ENCODE assay signal across 9 mouse cellular contexts in the genomic region with DNA sequence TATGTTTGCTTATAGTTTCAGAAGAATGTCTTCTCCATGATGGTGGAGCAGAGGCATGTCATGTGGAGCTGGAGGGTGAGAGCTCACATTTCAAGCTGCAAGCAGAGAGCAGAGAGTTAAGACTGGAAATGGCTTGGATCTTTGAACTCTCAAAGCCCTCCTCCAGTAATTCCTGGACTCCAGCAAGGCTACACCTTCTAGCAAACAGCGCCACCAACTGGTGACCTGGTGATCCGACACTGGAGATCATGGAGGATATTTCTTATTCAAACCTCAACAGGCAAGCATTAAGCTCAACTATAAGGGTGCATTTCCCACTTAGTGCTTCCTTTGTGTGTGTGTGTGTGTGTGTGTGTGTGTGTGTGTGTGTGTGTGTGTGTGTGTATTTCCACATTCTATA.
DNase-seq lines count a peak whose midpoint lies in the region; ATAC-seq lines count a peak whose summit lies in the region.
"Had no signal": no experiment of that assay in that cellular context is flagged by ENCODE, and none has a peak within 500 bp of the region (broad histone marks: within the 10 kb centered on the region; RNA-seq: fewer than 3 reads in every experiment).

No protein-coding gene starts in this region.

- peaks cover 20% of the 10 kb centered on the region for H3K4me1 ChIP-seq in neural tube, embryonic 15.5 days
- peaks cover 19% of the 10 kb centered on the region for H3K4me1 ChIP-seq in embryonic facial prominence, embryonic 10.5 days

- H3K9ac ChIP-seq in neural tube, embryonic 15.5 days (replicated peaks): no peak overlapping the region
- H3K9ac ChIP-seq: stomach, embryonic 15.5 days had no signal

- H3K9me3 ChIP-seq in neural tube, embryonic 15.5 days (replicated peaks): no peaks in the 10 kb centered on the region
- no peaks in the 10 kb centered on the region for H3K9me3 ChIP-seq in embryonic facial prominence, embryonic 10.5 days
- H3K9me3 ChIP-seq: stomach, embryonic 15.5 days had no signal

- intact Hi-C loops in gastrocnemius, postnatal 36 days (cut with DNase I): no loop called here

- WGBS in neural tube, embryonic 15.5 days: 50% methylated on average over 2 of the region's 2 CpGs
- 35% methylated on average over 2 of the region's 2 CpGs for WGBS in embryonic facial prominence, embryonic 10.5 days

- no peak overlapping the region for H3K27ac ChIP-seq in neural tube, embryonic 15.5 days (replicated peaks)
- H3K27ac ChIP-seq in embryonic facial prominence, embryonic 10.5 days (replicated peaks): no peak overlapping the region
- H3K27ac ChIP-seq: stomach, embryonic 15.5 days had no signal

- H3K4me2 ChIP-seq in neural tube, embryonic 15.5 days: no peak overlapping the region
- H3K4me2 ChIP-seq: stomach, embryonic 15.5 days had no signal

- H3K4me3 ChIP-seq in neural tube, embryonic 15.5 days (replicated peaks): no peak overlapping the region
- H3K4me3 ChIP-seq in embryonic facial prominence, embryonic 10.5 days: no peak overlapping the region
- H3K4me3 ChIP-seq: stomach, embryonic 15.5 days had no signal

- H3K36me3 ChIP-seq in neural tube, embryonic 15.5 days: no peaks in the 10 kb centered on the region
- H3K36me3 ChIP-seq in embryonic facial prominence, embryonic 10.5 days (replicated peaks): no peaks in the 10 kb centered on the region
- H3K36me3 ChIP-seq: stomach, embryonic 15.5 days had no signal

- DNase-seq in gastrocnemius, postnatal 10 days: peak; percentile 39
- no peak for DNase-seq in gastrocnemius, postnatal 36 days
- DNase-seq in neural tube, embryonic 10.5 days (ENCODE audit: extremely low spot score, low spot score): peak; percentile 52
- DNase-seq in embryonic facial prominence, embryonic 10.5 days (ENCODE audit: low spot score): peak; percentile 62
- DNase-seq in testis, postnatal 10 days (ENCODE audit: low spot score): peak; percentile 60
- no peak for DNase-seq in frontal cortex, postnatal 25 days (ENCODE audit: low spot score in 2 of 2)

- no peaks in the 10 kb centered on the region for H3K27me3 ChIP-seq in neural tube, embryonic 15.5 days (replicated peaks)
- H3K27me3 ChIP-seq in embryonic facial prominence, embryonic 10.5 days (replicated peaks; ENCODE audit: low read depth, poor library complexity, severe bottlenecking): no peaks in the 10 kb centered on the region
- H3K27me3 ChIP-seq: stomach, embryonic 15.5 days had no signal

- ATAC-seq in neural tube, embryonic 15.5 days (ENCODE audit: low FRiP score): no peak
- no peak; the same call in 1 of the 2 replicates for ATAC-seq in granulocyte monocyte progenitor cell, adult 5-6 weeks (replicated peaks; ENCODE audit: poor library complexity, severe bottlenecking)

Comparison
In these comparisons a context has a peak if more than half of its experiments do, and no peak if none do; other contexts are left out.
1. DNase-seq: peak in gastrocnemius, postnatal 10 days (single experiment), neural tube, embryonic 10.5 days (single experiment), embryonic facial prominence, embryonic 10.5 days (single experiment) and testis, postnatal 10 days (single experiment); none in gastrocnemius, postnatal 36 days (0 of 2) and frontal cortex, postnatal 25 days (0 of 2).